Mouse (Mus musculus) forebrain, postnatal 0 days (tissue): Measurements from ENCODE around the gene Cdk5rap2. TPM values are rescaled to one million over a fixed set of nuclear protein-coding genes. Genes with fewer than 3 reads are reported as not detected.

Source experiments
- ATAC-seq: fragments of 200-750 bp; cut with Nextera tagmentation; 2 replicates; pipeline ENCODE4 v1.8.0; 2017; ENCODE audit warnings: mild to moderate bottlenecking, moderate library complexity
- DNase-seq: peaks from one replicate; pipeline ENCODE4 v3.0.0-alpha.2; 2015
- H3K27ac ChIP-seq: fragments of 300-500 bp; sonication (generic); 2 replicates; pipeline ENCODE4 v1.5.1; 2014; ENCODE audit warnings: low read depth, mild to moderate bottlenecking, antibody characterized with exemption, low read length, moderate library complexity, mixed read lengths
- H3K27me3 ChIP-seq: fragments of 300-500 bp; sonication (generic); 2 replicates; pipeline ENCODE4 v1.6.1; 2014; ENCODE audit warnings: mild to moderate bottlenecking, low read length, mixed read lengths; ENCODE audit not compliant: insufficient read depth
- H3K36me3 ChIP-seq: fragments of 300-500 bp; sonication (generic); 2 replicates; pipeline ENCODE4 v1.6.1; 2014; ENCODE audit warnings: mild to moderate bottlenecking, moderate library complexity; ENCODE audit not compliant: insufficient read depth
- H3K4me1 ChIP-seq: fragments of 300-500 bp; sonication (generic); 2 replicates; pipeline ENCODE4 v1.6.1; 2014; ENCODE audit warnings: antibody characterized with exemption; ENCODE audit not compliant: insufficient read depth
- H3K4me2 ChIP-seq: fragments of 300-500 bp; sonication (generic); 2 replicates; pipeline ENCODE4 v1.6.1; 2014; ENCODE audit warnings: low read depth, mild to moderate bottlenecking, moderate library complexity
- H3K4me3 ChIP-seq: fragments of 300-500 bp; sonication (generic); 2 replicates; pipeline ENCODE4 v1.5.1; 2014; ENCODE audit warnings: low read depth, low read length, mixed read lengths
- H3K9ac ChIP-seq: fragments of 300-500 bp; sonication (generic); 2 replicates; pipeline ENCODE4 v1.6.1; 2014; ENCODE audit warnings: mild to moderate bottlenecking
- H3K9me3 ChIP-seq: fragments of 300-500 bp; sonication (generic); 2 replicates; pipeline ENCODE4 v1.6.1; 2016; ENCODE audit warnings: low read length
- CTCF ChIP-seq: sonication (generic); IDR thresholded peaks from 2 replicates; pipeline ENCODE4 v1.5.1; 2016; ENCODE audit warnings: antibody characterized with exemption, control low read depth, low read depth
- WGBS: fragments of 180-500 bp; shearing (Covaris S2); extraction: QIAGEN DNeasy Blood & Tissue Kit; methylation state at CpG from one replicate; pipeline ENCODE4 v1.1.7; 2014; 5-methylcytosine and 5-hydroxymethylcytosine counted together
- polyA plus RNA-seq: library from polyadenylated mRNA; unstranded; fragments of >200 nt; fragmentation: Nextera tagmentation; extraction: Ambion mirVana; gene quantifications from 2 replicates; pipeline ENCODE4 v1.2.1, GENCODE M21; 2015
- total RNA-seq: library from RNA; depleted of rRNA; stranded (reverse); fragments of >200 nt; gene quantifications from 2 replicates; pipeline ENCODE4 v1.2.3, GENCODE M21; 2014

Cdk5rap2 gene
- total and polyA plus RNA-seq, 2 experiments from 2014 or later, result 6.1 to 16.7 TPM

- Histone ChIP-seq H3K4me2 (no peak overlapping the region), H3K4me3 (no peak overlapping the region), H3K9ac (no peak overlapping the region), H3K4me1 (no peaks in the 10 kb centered on the region), H3K36me3 (peaks cover 23% of the 10 kb centered on the region), H3K9me3 (no peaks in the 10 kb centered on the region), H3K27ac (no peak overlapping the region), H3K27me3 (no peaks in the 10 kb centered on the region)
- 65% methylated on average over 9 of the region's 9 CpGs for WGBS
- DNase-seq, result peak; percentile 86
- peak; percentile 91 for ATAC-seq
- peak; percentile 96 for TF ChIP-seq CTCF
Observed at GRCm38 (mm10) chr4:70355659-70356350, 54.4 kb downstream of the Cdk5rap2 start.

GRCm38 (mm10) chr4:70354448-70354847 lies 55.8 kb downstream of the Cdk5rap2 start:
- H3K4me2 ChIP-seq, result no peak overlapping the region
- peaks cover 16% of the 10 kb centered on the region for H3K36me3 ChIP-seq
- H3K4me1 ChIP-seq, result no peaks in the 10 kb centered on the region
- 79% methylated on average over 14 of the region's 14 CpGs for WGBS
- peak; percentile 23; the same call in 1 of the 2 replicates for ATAC-seq
- TF ChIP-seq CTCF, result no peak
- no peak for DNase-seq
- no peaks in the 10 kb centered on the region for H3K9me3 ChIP-seq
- no peak overlapping the region for H3K9ac ChIP-seq
- H3K27me3 ChIP-seq, result no peaks in the 10 kb centered on the region
- H3K4me3 ChIP-seq, result no peak overlapping the region
- no peak overlapping the region for H3K27ac ChIP-seq

GRCm38 (mm10) chr4:70353656-70354055 lies 56.6 kb downstream of the Cdk5rap2 start:
- Histone ChIP-seq H3K9me3 (no peaks in the 10 kb centered on the region), H3K27ac (no peak overlapping the region), H3K27me3 (no peaks in the 10 kb centered on the region), H3K4me3 (no peak overlapping the region), H3K9ac (no peak overlapping the region), H3K4me1 (no peaks in the 10 kb centered on the region), H3K4me2 (no peak overlapping the region), H3K36me3 (peaks cover 16% of the 10 kb centered on the region)
- DNase-seq (no peak), ATAC-seq (no peak)
- WGBS, result 69% methylated on average over 3 of the region's 3 CpGs
- no peak for TF ChIP-seq CTCF

GRCm38 (mm10) chr4:70335444-70336144 lies 74.6 kb downstream of the Cdk5rap2 start:
- Histone ChIP-seq H3K27ac (no peak overlapping the region), H3K9ac (no peak overlapping the region), H3K4me3 (no peak overlapping the region), H3K27me3 (no peaks in the 10 kb centered on the region), H3K9me3 (no peaks in the 10 kb centered on the region), H3K36me3 (no peaks in the 10 kb centered on the region), H3K4me1 (no peaks in the 10 kb centered on the region; the same call in 1 of the 2 replicates), H3K4me2 (no peak overlapping the region)
- 44% methylated on average over 11 of the region's 11 CpGs for WGBS
- TF ChIP-seq CTCF, result no peak
- ATAC-seq (peak; percentile 23; the same call in 1 of the 2 replicates), DNase-seq (no peak)

- WGBS, result 71% methylated on average over 4 of the region's 4 CpGs
- Histone ChIP-seq H3K9me3 (no peaks in the 10 kb centered on the region), H3K36me3 (no peaks in the 10 kb centered on the region), H3K9ac (no peak overlapping the region), H3K4me1 (no peaks in the 10 kb centered on the region; the same call in 1 of the 2 replicates), H3K4me2 (no peak overlapping the region), H3K27me3 (no peaks in the 10 kb centered on the region), H3K4me3 (no peak overlapping the region), H3K27ac (no peak overlapping the region)
- TF ChIP-seq CTCF, result no peak
- DNase-seq (no peak), ATAC-seq (no peak)
Observed at GRCm38 (mm10) chr4:70334995-70335394, 75.2 kb downstream of the Cdk5rap2 start.

- H3K4me3 ChIP-seq, result no peak overlapping the region
- H3K9me3 ChIP-seq, result no peaks in the 10 kb centered on the region
- H3K27me3 ChIP-seq, result no peaks in the 10 kb centered on the region
- DNase-seq (no peak), ATAC-seq (no peak)
- no peak overlapping the region for H3K4me2 ChIP-seq
- no peaks in the 10 kb centered on the region; the same call in 1 of the 2 replicates for H3K4me1 ChIP-seq
- no peaks in the 10 kb centered on the region for H3K36me3 ChIP-seq
- TF ChIP-seq CTCF, result no peak
- H3K27ac ChIP-seq, result no peak overlapping the region
- WGBS, result 96% methylated on average over 6 of the region's 6 CpGs
- no peak overlapping the region for H3K9ac ChIP-seq
Observed at GRCm38 (mm10) chr4:70332981-70333380, 77.3 kb downstream of the Cdk5rap2 start.

GRCm38 (mm10) chr4:70332576-70332975 lies 77.7 kb downstream of the Cdk5rap2 start:
- H3K9ac ChIP-seq, result no peak overlapping the region
- ATAC-seq (no peak), DNase-seq (no peak)
- no peaks in the 10 kb centered on the region; the same call in 1 of the 2 replicates for H3K4me1 ChIP-seq
- WGBS, result 64% methylated on average over 7 of the region's 7 CpGs
- no peaks in the 10 kb centered on the region for H3K27me3 ChIP-seq
- H3K36me3 ChIP-seq, result no peaks in the 10 kb centered on the region
- no peak overlapping the region for H3K4me3 ChIP-seq
- H3K4me2 ChIP-seq, result no peak overlapping the region
- no peak for TF ChIP-seq CTCF
- H3K9me3 ChIP-seq, result no peaks in the 10 kb centered on the region
- no peak overlapping the region for H3K27ac ChIP-seq
